Mouse (Mus musculus) intestine, embryonic 15.5 days (tissue): Measurements from ENCODE around the gene Tmem184a. TPM values are rescaled to one million over a fixed set of nuclear protein-coding genes. Genes with fewer than 3 reads are reported as not detected.

Source experiments
- ATAC-seq: fragments of 200-750 bp; cut with Nextera tagmentation; 2 replicates; pipeline ENCODE4 v1.8.0; 2017; ENCODE audit warnings: moderate TSS enrichment, moderate library complexity
- H3K27ac ChIP-seq: fragments of 300-500 bp; sonication (generic); 2 replicates; pipeline ENCODE4 v1.5.1; 2015; ENCODE audit warnings: mild to moderate bottlenecking, inconsistent platforms
- H3K27me3 ChIP-seq: fragments of 300-500 bp; sonication (generic); replicated peaks from 2 replicates; pipeline ENCODE4 v1.6.1; 2015; ENCODE audit warnings: inconsistent platforms
- H3K36me3 ChIP-seq: fragments of 300-500 bp; sonication (generic); 2 replicates; pipeline ENCODE4 v1.6.1; 2015; ENCODE audit warnings: inconsistent platforms
- H3K4me1 ChIP-seq: fragments of 300-500 bp; sonication (generic); replicated peaks from 2 replicates; pipeline ENCODE4 v1.6.1; 2015; ENCODE audit warnings: inconsistent platforms
- H3K4me2 ChIP-seq: fragments of 300-500 bp; sonication (generic); replicated peaks from 2 replicates; pipeline ENCODE4 v1.6.1; 2015; ENCODE audit warnings: mild to moderate bottlenecking, inconsistent platforms
- H3K4me3 ChIP-seq: fragments of 300-500 bp; sonication (generic); replicated peaks from 2 replicates; pipeline ENCODE4 v1.5.1; 2015; ENCODE audit warnings: inconsistent platforms
- H3K9ac ChIP-seq: fragments of 300-500 bp; sonication (generic); 2 replicates; pipeline ENCODE4 v1.6.1; 2015; ENCODE audit warnings: inconsistent platforms
- H3K9me3 ChIP-seq: fragments of 300-500 bp; sonication (generic); 2 replicates; pipeline ENCODE4 v1.6.1; 2016; ENCODE audit warnings: inconsistent platforms
- WGBS: fragments of 180-500 bp; shearing (Covaris S2); methylation state at CpG from one replicate; pipeline ENCODE4 v1.1.7; 2015; 5-methylcytosine and 5-hydroxymethylcytosine counted together
- polyA plus RNA-seq: library from polyadenylated mRNA; unstranded; fragments of >200 nt; fragmentation: Nextera tagmentation; extraction: Ambion mirVana; gene quantifications from 2 replicates; pipeline ENCODE4 v1.2.1, GENCODE M21; 2015

Tmem184a gene
- polyA plus RNA-seq, 1 experiment from 2014 or later: 57.7 TPM

- H3K9me3 ChIP-seq: no peaks in the 10 kb centered on the region
- peak overlapping the region; percentile 26 for H3K9ac ChIP-seq
- peak overlapping the region; percentile 53 for H3K4me2 ChIP-seq
- H3K4me3 ChIP-seq: peak overlapping the region; percentile 43; the same call in 1 of the 2 replicates
- H3K27me3 ChIP-seq: peaks cover 9% of the 10 kb centered on the region; the same call in 1 of the 2 replicates
- 0 out of 2 replicates have a peak, but pooled peaks have one; percentile 5 for ATAC-seq
- 57% methylated on average over 20 of the region's 20 CpGs for WGBS
- no peaks in the 10 kb centered on the region for H3K36me3 ChIP-seq
- peaks cover 18% of the 10 kb centered on the region for H3K4me1 ChIP-seq
- 0 out of 2 replicates have a peak overlapping the region, but pooled peaks have one; percentile 23 for H3K27ac ChIP-seq
Observed at GRCm38 (mm10) chr5:139812398-139813125, 7.2 kb downstream of the Tmem184a start.

- Histone ChIP-seq H3K27me3 (peaks cover 9% of the 10 kb centered on the region; the same call in 1 of the 2 replicates), H3K4me2 (peak overlapping the region; percentile 53), H3K9ac (no peak overlapping the region), H3K27ac (peak overlapping the region; percentile 22; the same call in 1 of the 2 replicates), H3K4me3 (no peak overlapping the region), H3K36me3 (0 out of 2 replicates have a peak, but pooled peaks cover 3% of the 10 kb centered on the region), H3K9me3 (no peaks in the 10 kb centered on the region), H3K4me1 (peaks cover 18% of the 10 kb centered on the region)
- peak; percentile 10; the same call in 1 of the 2 replicates for ATAC-seq
- 74% methylated on average over 15 of the region's 15 CpGs for WGBS
Observed at GRCm38 (mm10) chr5:139811677-139812397, 7.9 kb downstream of the Tmem184a start.

GRCm38 (mm10) chr5:139809397-139809796, 10.3 kb downstream of the Tmem184a start:
- H3K27me3 ChIP-seq: peaks cover 7% of the 10 kb centered on the region; the same call in 1 of the 2 replicates
- H3K9me3 ChIP-seq: no peaks in the 10 kb centered on the region
- no peak overlapping the region for H3K4me2 ChIP-seq
- H3K27ac ChIP-seq: no peak overlapping the region
- no peak for ATAC-seq
- peaks cover 19% of the 10 kb centered on the region; the same call in 1 of the 2 replicates for H3K4me1 ChIP-seq
- no peak overlapping the region for H3K9ac ChIP-seq
- 61% methylated on average over 4 of the region's 4 CpGs for WGBS
- no peak overlapping the region for H3K4me3 ChIP-seq
- H3K36me3 ChIP-seq: 0 out of 2 replicates have a peak, but pooled peaks cover 3% of the 10 kb centered on the region

GRCm38 (mm10) chr5:139805924-139806323, 13.8 kb downstream of the Tmem184a start:
- no peak overlapping the region for H3K4me3 ChIP-seq
- 90% methylated on average over 8 of the region's 8 CpGs for WGBS
- peaks cover 3% of the 10 kb centered on the region for H3K36me3 ChIP-seq
- H3K9ac ChIP-seq: no peak overlapping the region
- no peaks in the 10 kb centered on the region for H3K9me3 ChIP-seq
- peaks cover 21% of the 10 kb centered on the region for H3K4me1 ChIP-seq
- H3K4me2 ChIP-seq: no peak overlapping the region
- ATAC-seq: no peak
- no peaks in the 10 kb centered on the region for H3K27me3 ChIP-seq
- H3K27ac ChIP-seq: no peak overlapping the region

- peak; percentile 66 for ATAC-seq
- 77% methylated on average over 11 of the region's 11 CpGs for WGBS
- Histone ChIP-seq H3K36me3 (peaks cover 16% of the 10 kb centered on the region), H3K4me2 (no peak overlapping the region), H3K9ac (no peak overlapping the region), H3K4me3 (no peak overlapping the region), H3K9me3 (no peaks in the 10 kb centered on the region), H3K27ac (peak overlapping the region; percentile 54), H3K4me1 (peaks cover 21% of the 10 kb centered on the region), H3K27me3 (no peaks in the 10 kb centered on the region)
Observed at GRCm38 (mm10) chr5:139804573-139805111, 15.1 kb downstream of the Tmem184a start.

GRCm38 (mm10) chr5:139804107-139804551, 15.6 kb downstream of the Tmem184a start:
- Histone ChIP-seq H3K4me2 (peak overlapping the region; percentile 32; the same call in 1 of the 2 replicates), H3K9ac (no peak overlapping the region), H3K4me1 (peaks cover 21% of the 10 kb centered on the region), H3K27ac (peak overlapping the region; percentile 54), H3K4me3 (no peak overlapping the region), H3K27me3 (no peaks in the 10 kb centered on the region), H3K36me3 (peaks cover 17% of the 10 kb centered on the region), H3K9me3 (no peaks in the 10 kb centered on the region)
- peak; percentile 85 for ATAC-seq
- 11% methylated on average over 6 of the region's 6 CpGs for WGBS

- Histone ChIP-seq H3K4me2 (peak overlapping the region; percentile 32), H3K9me3 (no peaks in the 10 kb centered on the region), H3K4me3 (no peak overlapping the region), H3K27ac (peak overlapping the region; percentile 54; the same call in 1 of the 2 replicates), H3K9ac (no peak overlapping the region), H3K4me1 (peaks cover 21% of the 10 kb centered on the region), H3K27me3 (no peaks in the 10 kb centered on the region), H3K36me3 (peaks cover 17% of the 10 kb centered on the region)
- 11% methylated on average over 12 of the region's 12 CpGs for WGBS
- ATAC-seq: peak; percentile 63
Observed at GRCm38 (mm10) chr5:139803601-139804102, 16.1 kb downstream of the Tmem184a start.

- Histone ChIP-seq H3K9ac (no peak overlapping the region), H3K4me1 (peaks cover 26% of the 10 kb centered on the region), H3K27me3 (no peaks in the 10 kb centered on the region), H3K4me3 (no peak overlapping the region), H3K36me3 (peaks cover 17% of the 10 kb centered on the region), H3K9me3 (no peaks in the 10 kb centered on the region), H3K27ac (no peak overlapping the region; the same call in 1 of the 2 replicates), H3K4me2 (no peak overlapping the region)
- 72% methylated on average over 8 of the region's 8 CpGs for WGBS
- peak; percentile 37; the same call in 1 of the 2 replicates for ATAC-seq
Observed at GRCm38 (mm10) chr5:139803165-139803564, 16.6 kb downstream of the Tmem184a start.

- WGBS: 89% methylated on average over 10 of the region's 10 CpGs
- H3K27me3 ChIP-seq: no peaks in the 10 kb centered on the region
- no peak overlapping the region for H3K4me3 ChIP-seq
- no peaks in the 10 kb centered on the region for H3K9me3 ChIP-seq
- no peak overlapping the region for H3K9ac ChIP-seq
- no peak overlapping the region for H3K4me2 ChIP-seq
- no peak overlapping the region for H3K27ac ChIP-seq
- ATAC-seq: no peak
- peaks cover 39% of the 10 kb centered on the region for H3K4me1 ChIP-seq
- H3K36me3 ChIP-seq: peaks cover 14% of the 10 kb centered on the region
Observed at GRCm38 (mm10) chr5:139801880-139802279, 17.8 kb downstream of the Tmem184a start.

- no peak for ATAC-seq
- H3K4me3 ChIP-seq: no peak overlapping the region
- no peaks in the 10 kb centered on the region for H3K9me3 ChIP-seq
- no peak overlapping the region for H3K9ac ChIP-seq
- H3K27ac ChIP-seq: no peak overlapping the region
- WGBS: 89% methylated on average over 8 of the region's 8 CpGs
- H3K27me3 ChIP-seq: no peaks in the 10 kb centered on the region
- no peak overlapping the region for H3K4me2 ChIP-seq
- H3K36me3 ChIP-seq: peaks cover 14% of the 10 kb centered on the region
- peaks cover 45% of the 10 kb centered on the region for H3K4me1 ChIP-seq
Observed at GRCm38 (mm10) chr5:139801231-139801630, 18.5 kb downstream of the Tmem184a start.

GRCm38 (mm10) chr5:139799801-139800590, 19.7 kb downstream of the Tmem184a start:
- H3K4me2 ChIP-seq: no peak overlapping the region
- no peak for ATAC-seq
- no peak overlapping the region for H3K27ac ChIP-seq
- WGBS: 94% methylated on average over 33 of the region's 33 CpGs
- no peak overlapping the region for H3K4me3 ChIP-seq
- peaks cover 57% of the 10 kb centered on the region for H3K4me1 ChIP-seq
- H3K27me3 ChIP-seq: no peaks in the 10 kb centered on the region
- H3K36me3 ChIP-seq: peaks cover 14% of the 10 kb centered on the region
- H3K9me3 ChIP-seq: no peaks in the 10 kb centered on the region
- no peak overlapping the region for H3K9ac ChIP-seq
